1 mouse cellular context compared by ENCODE assay signal in the genomic region with DNA sequence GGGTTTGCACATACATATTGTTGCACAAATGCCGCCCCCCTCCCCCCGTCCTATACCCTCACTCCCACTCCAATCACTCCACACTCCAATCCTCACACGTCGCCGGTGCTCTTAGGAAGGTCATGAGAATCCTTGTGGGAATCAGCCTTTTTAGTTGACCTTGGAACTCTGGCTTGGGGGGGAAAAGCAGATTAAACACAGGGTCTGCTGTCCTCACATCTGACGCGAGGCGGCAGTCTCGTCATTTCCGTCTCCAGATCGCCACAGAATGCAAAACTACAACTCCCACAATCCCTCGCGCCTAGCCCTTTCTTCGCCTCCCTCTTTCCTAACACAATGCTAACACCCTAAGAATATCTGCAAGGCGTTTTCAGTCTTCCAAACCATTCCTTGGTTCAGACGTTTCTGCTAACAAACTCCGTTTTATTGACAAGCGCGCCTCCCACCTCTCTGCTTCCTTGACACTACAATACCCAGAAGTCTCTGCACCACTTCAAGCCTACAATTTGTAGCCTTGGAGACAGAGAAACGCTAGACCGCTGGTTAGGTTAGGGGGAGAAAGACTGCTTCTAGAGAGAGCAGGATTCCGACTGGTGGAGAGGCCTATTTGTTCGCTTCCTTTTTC.
TF ChIP-seq lines count a peak whose summit lies in the region.

No protein-coding gene starts in this region.

TF ChIP-seq in MEL, 35 proteins besides CTCF, POLR2A, EP300 and RAD21 (continued from another document):
- no peak for TF ChIP-seq TCF12 (IDR thresholded peaks at IDR 0.05; ENCODE audit: low read depth, low read length)
- TF ChIP-seq MXI1 (IDR thresholded peaks at IDR 0.05; ENCODE audit: low read depth, low read length), result peak; percentile 72; the same call in 1 of the 2 replicates
- 0 out of 2 replicates have a peak, but pooled peaks have one; percentile 14 for TF ChIP-seq MAZ (IDR thresholded peaks at IDR 0.05; ENCODE audit: low read depth, low read length)
- TF ChIP-seq USF1 (IDR thresholded peaks at IDR 0.05; ENCODE audit: low read depth, low read length), result no peak
- no peak for TF ChIP-seq MAFK (IDR thresholded peaks at IDR 0.05; ENCODE audit: borderline replicate concordance, low read depth, low read length)
- TF ChIP-seq BHLHE40 (IDR thresholded peaks at IDR 0.05; ENCODE audit: borderline replicate concordance, low read depth, low read length), result no peak
- no peak for TF ChIP-seq SMC3 (IDR thresholded peaks at IDR 0.05; ENCODE audit: low read depth, low read length)
- no peak for TF ChIP-seq ZKSCAN1 (IDR thresholded peaks at IDR 0.05; ENCODE audit: low read depth, low read length)
- TF ChIP-seq ETS1 (IDR thresholded peaks at IDR 0.05; ENCODE audit: low read depth, low read length), result 0 out of 2 replicates have a peak, but pooled peaks have one; percentile 6
- TF ChIP-seq MAX (IDR thresholded peaks at IDR 0.05; ENCODE audit: low read length), result no peak; the same call in 1 of the 2 replicates
- TF ChIP-seq HCFC1 (IDR thresholded peaks at IDR 0.05; ENCODE audit: low read depth, low read length), result peak; percentile 98
- TF ChIP-seq ZC3H11A (IDR thresholded peaks at IDR 0.05; ENCODE audit: low read depth, low read length), result no peak
- no peak for TF ChIP-seq NRF1 (IDR thresholded peaks at IDR 0.05; ENCODE audit: insufficient read depth, low read depth, low read length, poor library complexity, severe bottlenecking)
- TF ChIP-seq TAL1 (IDR thresholded peaks at IDR 0.05; ENCODE audit: low read length), result no peak
- peak; percentile 76 for TF ChIP-seq TBP (IDR thresholded peaks at IDR 0.05; ENCODE audit: low read depth, low read length)
- TF ChIP-seq JUND (IDR thresholded peaks at IDR 0.05; ENCODE audit: low read depth, low read length), result no peak
